31 mouse cellular contexts compared by ENCODE assay signal in the genomic region with DNA sequence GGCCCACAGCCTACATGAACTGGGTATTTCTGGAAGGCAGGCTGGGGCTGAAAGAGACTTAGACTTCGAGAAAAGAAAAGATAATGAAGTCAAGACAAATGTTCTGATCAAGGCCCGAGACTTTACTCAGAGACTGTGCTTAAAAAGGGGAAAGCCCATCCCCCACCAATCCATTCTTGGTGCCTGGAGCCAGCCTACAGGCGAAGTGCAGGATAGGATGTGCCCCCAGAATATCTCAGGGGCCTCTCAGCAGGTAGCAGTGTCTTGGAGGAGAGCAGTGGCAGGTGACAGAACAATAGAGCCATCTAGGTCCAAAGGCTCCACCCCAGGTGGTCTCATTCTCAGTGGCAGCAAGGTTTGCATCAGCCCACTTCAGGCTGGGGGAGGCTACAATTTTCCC. TPM values are rescaled to one million over a fixed set of nuclear protein-coding genes. Genes with fewer than 3 reads are reported as not detected.
"Had no signal": no experiment of that assay in that cellular context is flagged by ENCODE, and none has a peak within 500 bp of the region (broad histone marks: within the 10 kb centered on the region; RNA-seq: fewer than 3 reads in every experiment).

No protein-coding gene starts in this region.

RNA-seq across cellular contexts. Expression of gene Acot4, which starts 9.9 kb away (rescaled TPM):
- total RNA-seq: common myeloid progenitor, adult 5-6 weeks had no signal

RNA-seq across cellular contexts. Expression of gene Gm49366, which starts 10.4 kb away (rescaled TPM):
- total RNA-seq: common myeloid progenitor, adult 5-6 weeks; forebrain, postnatal 0 days; gastrocnemius, adult 18-20 months; gastrocnemius, adult 2 months; gastrocnemius, adult 8-10 months; gastrocnemius, postnatal 10 days; gastrocnemius, postnatal 14 days; gastrocnemius, postnatal 25 days; gastrocnemius, postnatal 36 days; gastrocnemius, postnatal 4 days; granulocyte monocyte progenitor cell, adult 5-6 weeks; heart, adult 2 months had no signal
- polyA plus RNA-seq: cortical plate, adult 2 months; embryonic facial prominence, embryonic 10.5 days; embryonic facial prominence, embryonic 11.5 days; embryonic facial prominence, embryonic 12.5 days; embryonic facial prominence, embryonic 13.5 days; embryonic facial prominence, embryonic 14.5 days; embryonic facial prominence, embryonic 15.5 days; erythroblast, embryonic 14.5 days; forebrain, embryonic 10.5 days; forebrain, embryonic 11.5 days; forebrain, embryonic 12.5 days; forebrain, embryonic 13.5 days; forebrain, embryonic 14.5 days; forebrain, embryonic 15.5 days; forebrain, embryonic 16.5 days; forebrain, postnatal 0 days; frontal cortex, adult 2 months; gonadal fat pad, adult 2 months; heart, adult 2 months; heart, embryonic 10.5 days; heart, embryonic 11.5 days had no signal

RNA-seq across cellular contexts. Expression of gene Acot3, which starts 23.6 kb away (rescaled TPM):
- total RNA-seq: common myeloid progenitor, adult 5-6 weeks; gastrocnemius, adult 18-20 months; gastrocnemius, adult 2 months; gastrocnemius, adult 8-10 months; gastrocnemius, postnatal 10 days; gastrocnemius, postnatal 14 days; gastrocnemius, postnatal 25 days; gastrocnemius, postnatal 36 days; gastrocnemius, postnatal 4 days; granulocyte monocyte progenitor cell, adult 5-6 weeks had no signal
- polyA plus RNA-seq: embryonic facial prominence, embryonic 13.5 days; embryonic facial prominence, embryonic 15.5 days; gonadal fat pad, adult 2 months had no signal
